Mouse (Mus musculus) hindbrain, embryonic 15.5 days (tissue): ENCODE results near the gene Ppl. TPM values are rescaled to one million over a fixed set of nuclear protein-coding genes. Genes with fewer than 3 reads are reported as not detected.

Experiments
- ATAC-seq: fragments of 200-750 bp; cut with Nextera tagmentation; 2 replicates; pipeline ENCODE4 v1.8.0; 2017; ENCODE audit warnings: low read depth, moderate number of reproducible peaks, moderate TSS enrichment; ENCODE audit not compliant: low FRiP score
- H3K27ac ChIP-seq: fragments of 300-500 bp; sonication (generic); replicated peaks from 2 replicates; pipeline ENCODE4 v1.5.1; 2015; ENCODE audit warnings: mild to moderate bottlenecking, inconsistent platforms
- H3K27me3 ChIP-seq: fragments of 300-500 bp; sonication (generic); 2 replicates; pipeline ENCODE4 v1.6.1; 2015; ENCODE audit warnings: control low read depth, inconsistent platforms
- H3K36me3 ChIP-seq: fragments of 300-500 bp; sonication (generic); 2 replicates; pipeline ENCODE4 v1.6.1; 2015; ENCODE audit warnings: control low read depth, inconsistent platforms
- H3K4me1 ChIP-seq: fragments of 300-500 bp; sonication (generic); replicated peaks from 2 replicates; pipeline ENCODE4 v1.6.1; 2015; ENCODE audit warnings: control low read depth, inconsistent platforms
- H3K4me2 ChIP-seq: fragments of 300-500 bp; sonication (generic); 2 replicates; pipeline ENCODE4 v1.6.1; 2015; ENCODE audit warnings: moderate library complexity, mild to moderate bottlenecking, inconsistent platforms
- H3K4me3 ChIP-seq: fragments of 300-500 bp; sonication (generic); 2 replicates; pipeline ENCODE4 v1.5.1; 2015; ENCODE audit warnings: mild to moderate bottlenecking, inconsistent platforms
- H3K9ac ChIP-seq: fragments of 300-500 bp; sonication (generic); 2 replicates; pipeline ENCODE4 v1.6.1; 2015; ENCODE audit warnings: inconsistent platforms
- H3K9me3 ChIP-seq: fragments of 300-500 bp; sonication (generic); 2 replicates; pipeline ENCODE4 v1.6.1; 2016; ENCODE audit warnings: control low read depth, inconsistent platforms
- WGBS: fragments of 180-500 bp; shearing (Covaris S2); methylation state at CpG from one replicate; pipeline ENCODE4 v1.1.7; 2015; 5-methylcytosine and 5-hydroxymethylcytosine counted together
- polyA plus RNA-seq: library from polyadenylated mRNA; unstranded; fragments of >200 nt; fragmentation: Nextera tagmentation; extraction: Ambion mirVana; gene quantifications from 2 replicates; pipeline ENCODE4 v1.2.1, GENCODE M21; 2015

Ppl gene
- polyA plus RNA-seq, 1 experiment from 2014 or later = 0.18 TPM

- no peak for ATAC-seq
- 81% methylated on average over 4 of the region's 4 CpGs for WGBS
- Histone ChIP-seq H3K36me3 (no peaks in the 10 kb centered on the region), H3K9ac (no peak overlapping the region), H3K27ac (no peak overlapping the region), H3K27me3 (no peaks in the 10 kb centered on the region), H3K9me3 (no peaks in the 10 kb centered on the region), H3K4me3 (no peak overlapping the region), H3K4me1 (no peaks in the 10 kb centered on the region), H3K4me2 (no peak overlapping the region)
These were observed 12.4 kb downstream of the Ppl start for GRCm38 (mm10) chr16:5119845-5120244.

DNA sequence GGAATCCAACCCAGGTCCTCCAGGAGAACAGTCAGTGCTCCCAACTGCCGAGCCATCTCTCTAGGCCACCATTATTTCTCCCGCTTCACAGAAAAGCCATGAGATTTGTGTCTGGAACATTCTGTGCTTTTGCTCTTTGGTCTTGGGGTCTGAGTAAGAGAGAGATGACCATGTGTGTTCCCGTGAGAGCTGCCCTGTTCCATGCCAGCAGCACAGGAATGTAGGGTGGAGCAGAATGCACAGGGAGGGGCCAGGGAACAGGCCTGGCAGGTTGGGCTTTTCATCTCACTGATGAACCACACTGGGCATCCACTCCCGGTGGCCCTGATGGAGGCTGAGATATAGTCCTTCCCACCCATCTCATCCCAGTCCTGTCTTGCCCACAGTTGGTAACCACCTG lies 12.8 kb downstream of the Ppl start:
- Histone ChIP-seq H3K9ac (no peak overlapping the region), H3K9me3 (no peaks in the 10 kb centered on the region), H3K4me2 (no peak overlapping the region), H3K4me1 (no peaks in the 10 kb centered on the region), H3K27ac (no peak overlapping the region), H3K27me3 (no peaks in the 10 kb centered on the region), H3K36me3 (no peaks in the 10 kb centered on the region), H3K4me3 (no peak overlapping the region)
- WGBS = 88% methylated on average over 4 of the region's 4 CpGs
- no peak for ATAC-seq

DNA sequence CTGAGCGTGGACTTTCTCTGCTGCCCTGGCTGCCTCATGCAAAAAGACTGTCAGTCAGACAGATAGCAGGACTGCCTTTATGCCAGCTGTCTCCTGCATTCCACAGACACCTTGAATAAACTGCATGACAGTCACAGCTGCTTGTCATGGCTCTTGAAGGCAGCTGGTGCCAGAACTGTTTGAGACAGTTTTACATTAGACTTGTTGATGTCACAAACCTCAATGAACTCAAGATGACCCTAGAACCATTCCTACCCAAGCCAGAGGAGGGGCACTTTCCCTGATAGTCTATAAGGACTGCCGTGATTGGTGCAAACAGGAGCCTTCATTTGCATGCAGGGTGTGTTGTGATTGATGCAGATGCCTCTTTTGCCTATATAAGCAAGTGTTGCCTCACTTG lies 18.6 kb downstream of the Ppl start:
- Histone ChIP-seq H3K27me3 (no peaks in the 10 kb centered on the region), H3K4me3 (no peak overlapping the region), H3K4me1 (0 out of 2 replicates have a peak, but pooled peaks cover 4% of the 10 kb centered on the region), H3K4me2 (no peak overlapping the region), H3K27ac (no peak overlapping the region), H3K36me3 (no peaks in the 10 kb centered on the region), H3K9ac (no peak overlapping the region), H3K9me3 (no peaks in the 10 kb centered on the region)
- no peak for ATAC-seq
- WGBS = 68% methylated on average over 2 of the region's 2 CpGs

DNA sequence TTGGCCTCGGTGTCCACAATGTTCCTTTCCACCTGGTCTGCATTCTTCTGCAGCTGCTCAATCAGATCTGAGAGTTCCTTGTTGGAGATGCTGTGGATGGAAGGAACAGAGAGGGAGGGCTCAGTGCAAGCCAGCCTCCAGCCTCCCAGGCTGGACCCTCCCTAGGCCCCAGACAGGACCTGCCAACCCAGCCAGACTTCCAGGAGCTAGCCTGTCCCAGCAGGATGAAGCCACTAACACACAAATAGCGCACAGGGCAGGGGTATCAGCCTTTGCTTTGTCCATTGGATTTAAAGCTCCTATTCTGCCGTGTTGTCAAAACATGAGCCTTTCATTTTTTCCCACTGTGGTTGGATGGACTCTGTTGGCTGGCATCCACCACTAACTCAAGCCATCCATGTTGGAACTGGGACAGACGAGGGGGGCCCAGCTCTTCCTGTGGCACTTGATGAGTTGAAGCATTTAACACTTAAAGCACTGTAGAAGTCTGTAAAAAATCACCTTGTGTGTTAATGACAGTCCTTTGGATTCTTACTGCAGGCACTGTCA lies 19.1 kb downstream of the Ppl start:
- WGBS = 68% methylated on average over 4 of the region's 4 CpGs
- Histone ChIP-seq H3K27ac (no peak overlapping the region), H3K9me3 (no peaks in the 10 kb centered on the region), H3K9ac (no peak overlapping the region), H3K4me3 (no peak overlapping the region), H3K36me3 (no peaks in the 10 kb centered on the region), H3K4me1 (0 out of 2 replicates have a peak, but pooled peaks cover 4% of the 10 kb centered on the region), H3K27me3 (no peaks in the 10 kb centered on the region), H3K4me2 (no peak overlapping the region)
- no peak for ATAC-seq

DNA sequence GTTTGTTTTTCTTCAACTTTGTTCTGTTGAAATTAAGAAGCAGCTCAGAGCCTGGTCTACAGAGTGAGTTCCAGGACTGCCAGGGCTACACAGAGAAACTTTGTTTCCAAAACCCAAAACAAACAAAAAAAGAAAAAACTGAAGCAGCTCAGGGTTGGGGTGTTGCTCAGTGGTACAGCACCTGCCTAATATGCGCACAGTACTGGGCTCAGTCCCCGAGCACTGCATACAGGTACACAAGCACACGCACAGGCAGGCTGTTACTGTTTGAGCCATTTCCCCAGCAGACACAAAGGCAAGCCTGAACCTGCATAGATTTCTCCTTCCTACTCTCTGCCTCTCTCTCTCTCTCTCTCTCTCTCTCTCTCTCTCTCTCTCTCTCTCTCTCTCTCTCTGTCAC lies 21.2 kb downstream of the Ppl start:
- Histone ChIP-seq H3K36me3 (no peaks in the 10 kb centered on the region), H3K9me3 (no peaks in the 10 kb centered on the region), H3K4me2 (no peak overlapping the region), H3K4me3 (no peak overlapping the region), H3K4me1 (0 out of 2 replicates have a peak, but pooled peaks cover 4% of the 10 kb centered on the region), H3K27me3 (no peaks in the 10 kb centered on the region), H3K9ac (no peak overlapping the region), H3K27ac (no peak overlapping the region)
- ATAC-seq = no peak
- 91% methylated on average over 3 of the region's 3 CpGs for WGBS

- WGBS = 83% methylated on average over 7 of the region's 7 CpGs
These were observed 22.3 kb downstream of the Ppl start for GRCm38 (mm10) chr16:5109877-5110276.

DNA sequence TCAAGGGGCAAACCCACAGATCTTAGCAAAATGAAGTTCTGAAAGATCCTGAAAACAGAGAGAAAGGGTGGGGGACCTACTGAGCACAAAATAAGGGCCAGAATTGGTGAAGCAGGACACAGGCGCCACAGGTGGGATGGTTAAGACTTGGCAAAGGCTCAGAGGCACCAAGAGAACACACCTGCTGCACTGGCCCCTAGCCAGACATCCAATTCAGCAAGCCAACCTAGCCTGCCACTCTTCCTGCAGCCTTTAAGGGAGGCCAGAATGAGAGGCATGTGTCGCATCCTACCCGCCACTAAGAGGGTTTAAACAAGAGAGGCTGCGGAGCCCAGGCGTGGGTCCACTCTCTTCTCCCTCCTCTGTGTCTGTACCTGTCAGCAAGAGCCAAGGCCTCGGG lies 31.2 kb downstream of the Ppl start:
- WGBS = 74% methylated on average over 6 of the region's 6 CpGs

More at GRCm38 (mm10) chr16:5109877-5110276, 22.3 kb downstream of the Ppl start:
- Histone ChIP-seq H3K9me3 (no peaks in the 10 kb centered on the region), H3K27me3 (no peaks in the 10 kb centered on the region), H3K36me3 (no peaks in the 10 kb centered on the region), H3K4me2 (no peak overlapping the region), H3K9ac (no peak overlapping the region), H3K4me1 (0 out of 2 replicates have a peak, but pooled peaks cover 4% of the 10 kb centered on the region), H3K27ac (no peak overlapping the region), H3K4me3 (no peak overlapping the region)
- no peak for ATAC-seq

GRCm38 (mm10) chr16:5096504-5096903 lies 35.7 kb downstream of the Ppl start:
- WGBS = 81% methylated on average over 8 of the region's 8 CpGs
- H3K27me3 ChIP-seq = no peaks in the 10 kb centered on the region
- H3K27ac ChIP-seq = no peak overlapping the region
- H3K4me1 ChIP-seq = no peaks in the 10 kb centered on the region
- no peaks in the 10 kb centered on the region for H3K9me3 ChIP-seq
- H3K4me2 ChIP-seq = no peak overlapping the region
- no peak for ATAC-seq
- no peak overlapping the region for H3K4me3 ChIP-seq
- no peaks in the 10 kb centered on the region for H3K36me3 ChIP-seq
- H3K9ac ChIP-seq = no peak overlapping the region

More for the DNA sequence above, 31.2 kb downstream of the Ppl start:
- Histone ChIP-seq H3K9me3 (no peaks in the 10 kb centered on the region), H3K36me3 (no peaks in the 10 kb centered on the region), H3K4me2 (no peak overlapping the region), H3K27ac (no peak overlapping the region), H3K4me3 (no peak overlapping the region), H3K27me3 (no peaks in the 10 kb centered on the region), H3K9ac (no peak overlapping the region), H3K4me1 (no peaks in the 10 kb centered on the region)
- no peak for ATAC-seq

DNA sequence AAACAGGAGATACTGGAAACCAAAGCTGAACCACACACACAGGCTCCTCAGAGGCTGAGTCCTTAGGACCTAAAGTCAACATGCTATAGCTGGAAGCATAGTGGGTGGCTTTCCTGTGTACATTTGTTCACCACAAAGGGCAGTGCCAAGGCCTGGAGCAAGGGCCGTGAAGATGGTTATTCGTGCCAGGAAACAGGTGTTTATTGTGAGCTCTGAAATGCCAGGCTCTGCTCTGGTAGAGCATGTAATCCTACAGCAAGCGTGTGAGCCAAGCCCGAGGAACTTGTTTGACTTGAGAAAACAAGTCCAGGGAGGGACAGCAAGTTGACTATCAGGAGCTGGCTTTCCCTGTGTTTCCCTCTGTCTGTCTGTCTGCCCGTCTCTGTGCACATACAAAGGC lies 38.9 kb downstream of the Ppl start:
- 87% methylated on average over 5 of the region's 5 CpGs for WGBS
- H3K4me1 ChIP-seq = no peaks in the 10 kb centered on the region
- no peak overlapping the region for H3K4me2 ChIP-seq
- no peaks in the 10 kb centered on the region for H3K9me3 ChIP-seq
- H3K27ac ChIP-seq = no peak overlapping the region
- no peak overlapping the region for H3K4me3 ChIP-seq
- no peak for ATAC-seq
- H3K9ac ChIP-seq = no peak overlapping the region
- no peaks in the 10 kb centered on the region for H3K27me3 ChIP-seq
- H3K36me3 ChIP-seq = peaks cover 4% of the 10 kb centered on the region; the same call in 1 of the 2 replicates

- peaks cover 44% of the 10 kb centered on the region for H3K36me3 ChIP-seq
- H3K4me3 ChIP-seq = no peak overlapping the region
- no peaks in the 10 kb centered on the region for H3K4me1 ChIP-seq
- no peak for ATAC-seq
- no peaks in the 10 kb centered on the region for H3K9me3 ChIP-seq
- no peak overlapping the region for H3K9ac ChIP-seq
- WGBS = 78% methylated on average over 10 of the region's 10 CpGs
- H3K27me3 ChIP-seq = no peaks in the 10 kb centered on the region
- H3K27ac ChIP-seq = no peak overlapping the region
- H3K4me2 ChIP-seq = no peak overlapping the region
These were observed 43.2 kb downstream of the Ppl start for GRCm38 (mm10) chr16:5089021-5089420.

DNA sequence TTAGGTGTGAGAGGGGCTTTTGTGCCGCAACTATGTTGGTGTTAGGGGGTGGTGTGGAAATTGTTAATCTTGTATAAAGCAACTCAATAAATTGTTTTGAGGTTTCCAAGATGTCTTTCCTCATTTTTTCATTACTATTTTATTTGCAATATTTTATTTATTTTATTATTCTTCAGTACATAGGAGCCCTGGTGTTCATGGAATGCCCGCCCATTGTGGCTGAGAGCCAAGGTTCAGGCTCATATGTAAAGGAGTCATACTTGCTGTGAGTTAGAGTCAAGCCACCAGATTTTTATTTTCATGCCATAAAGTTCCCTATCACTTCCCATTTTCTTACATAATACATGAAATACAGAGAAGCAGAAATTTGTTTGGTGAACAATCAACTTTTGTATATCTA lies 46.0 kb downstream of the Ppl start:
- WGBS = 97% methylated on average over 2 of the region's 2 CpGs
- Histone ChIP-seq H3K27ac (no peak overlapping the region), H3K4me3 (no peak overlapping the region), H3K27me3 (no peaks in the 10 kb centered on the region), H3K4me1 (no peaks in the 10 kb centered on the region), H3K9ac (no peak overlapping the region), H3K4me2 (no peak overlapping the region), H3K36me3 (peaks cover 70% of the 10 kb centered on the region), H3K9me3 (no peaks in the 10 kb centered on the region)
- no peak for ATAC-seq

DNA sequence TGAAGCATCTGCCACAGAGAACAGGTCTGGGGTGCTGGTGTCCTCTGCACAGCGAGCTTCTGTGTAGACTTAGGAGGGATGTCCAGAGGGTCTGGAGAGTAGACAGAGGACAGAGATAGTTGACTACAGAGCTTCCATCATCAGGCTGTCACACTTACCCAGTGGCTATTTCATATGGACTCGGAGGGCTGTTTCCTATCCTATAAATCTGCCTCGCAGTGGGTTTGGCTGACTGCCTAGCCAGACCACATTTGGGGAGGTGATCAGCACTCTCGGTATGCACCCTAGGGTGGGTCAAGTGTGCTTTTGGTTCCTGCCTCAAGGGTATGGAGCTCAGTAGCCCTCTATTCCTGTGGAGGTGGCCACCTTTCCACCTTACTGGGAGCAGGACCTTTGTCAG lies 47.0 kb downstream of the Ppl start:
- H3K9me3 ChIP-seq = no peaks in the 10 kb centered on the region
- H3K4me3 ChIP-seq = no peak overlapping the region
- H3K4me1 ChIP-seq = no peaks in the 10 kb centered on the region
- peaks cover 72% of the 10 kb centered on the region for H3K36me3 ChIP-seq
- no peak for ATAC-seq
- WGBS = 92% methylated on average over 4 of the region's 4 CpGs
- H3K27ac ChIP-seq = no peak overlapping the region
- no peak overlapping the region for H3K4me2 ChIP-seq
- no peaks in the 10 kb centered on the region for H3K27me3 ChIP-seq
- H3K9ac ChIP-seq = no peak overlapping the region

GRCm38 (mm10) chr16:5074341-5074740 lies 57.9 kb downstream of the Ppl start:
- Histone ChIP-seq H3K9ac (no peak overlapping the region), H3K4me3 (no peak overlapping the region), H3K27ac (no peak overlapping the region), H3K9me3 (no peaks in the 10 kb centered on the region), H3K4me1 (no peaks in the 10 kb centered on the region), H3K36me3 (peaks cover 91% of the 10 kb centered on the region), H3K27me3 (no peaks in the 10 kb centered on the region), H3K4me2 (no peak overlapping the region)
- WGBS = 93% methylated on average over 5 of the region's 5 CpGs
- no peak for ATAC-seq
